Mouse (Mus musculus): ENCODE results near the gene Slc4a4.

The Slc4a4 gene

DNA sequence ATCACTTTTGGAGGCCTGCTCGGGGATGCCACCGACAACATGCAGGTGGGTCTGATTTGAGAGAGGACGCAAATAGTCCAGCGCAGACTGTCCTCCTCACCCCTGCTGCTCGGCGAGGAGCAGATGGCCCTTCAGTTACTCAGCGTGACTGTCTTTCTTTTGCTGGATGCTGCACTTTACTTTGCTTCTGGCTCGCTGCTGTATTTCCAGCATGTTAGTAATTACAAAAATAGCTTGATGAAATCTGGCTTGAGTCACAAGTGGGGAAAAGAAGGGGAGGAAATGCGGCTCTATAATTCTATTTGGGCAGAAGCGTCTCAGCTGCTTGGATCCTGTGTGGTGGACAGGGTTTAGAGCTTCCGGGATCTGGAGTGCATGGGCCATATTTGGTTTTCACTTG lies 249.2 kb downstream of the Slc4a4 start:
- no peak for DNase-seq (ENCODE audit: extremely low read depth, insufficient read length, low spot score)

DNA sequence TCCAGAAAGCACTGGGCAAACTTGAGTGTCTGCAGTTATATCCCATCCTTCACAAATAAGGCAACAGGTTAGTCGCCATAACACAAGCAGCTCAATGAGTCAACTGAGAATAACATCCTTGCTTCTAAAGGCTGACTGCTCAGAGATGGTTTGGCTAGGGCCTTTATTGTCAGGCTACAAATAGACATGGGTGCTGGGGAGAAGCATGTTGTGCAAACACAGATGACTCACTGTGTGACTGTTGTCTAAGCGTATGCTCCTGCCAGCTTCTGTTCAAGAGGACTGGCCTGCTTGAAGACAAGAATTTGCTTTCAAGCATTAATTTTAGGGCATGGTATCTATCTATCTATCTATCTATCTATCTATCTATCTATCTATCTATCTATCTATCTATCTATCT lies 253.5 kb downstream of the Slc4a4 start:
- DNase-seq (ENCODE audit: extremely low read depth, insufficient read length, low spot score), result no peak

DNA sequence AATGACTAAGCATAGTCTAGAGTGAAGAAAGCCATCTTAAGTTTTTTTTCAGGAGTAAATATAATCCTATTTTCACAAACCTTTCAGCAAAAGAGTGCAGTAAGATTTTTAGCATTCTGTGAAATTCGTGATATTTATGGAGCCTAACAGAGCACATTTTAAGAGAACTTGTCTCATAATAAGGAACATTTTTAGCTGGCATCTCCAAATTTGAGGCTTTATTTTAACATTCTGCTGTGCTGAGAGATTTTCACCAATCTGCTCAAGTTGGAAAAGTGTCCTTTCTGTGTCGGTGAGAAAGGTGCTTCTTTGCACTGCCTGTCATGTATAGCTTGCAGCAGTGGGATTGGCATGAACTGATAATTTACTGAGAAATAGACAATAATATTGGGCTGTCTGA lies 255.1 kb downstream of the Slc4a4 start:
- DNase-seq (ENCODE audit: extremely low read depth, insufficient read length, low spot score), result no peak

DNA sequence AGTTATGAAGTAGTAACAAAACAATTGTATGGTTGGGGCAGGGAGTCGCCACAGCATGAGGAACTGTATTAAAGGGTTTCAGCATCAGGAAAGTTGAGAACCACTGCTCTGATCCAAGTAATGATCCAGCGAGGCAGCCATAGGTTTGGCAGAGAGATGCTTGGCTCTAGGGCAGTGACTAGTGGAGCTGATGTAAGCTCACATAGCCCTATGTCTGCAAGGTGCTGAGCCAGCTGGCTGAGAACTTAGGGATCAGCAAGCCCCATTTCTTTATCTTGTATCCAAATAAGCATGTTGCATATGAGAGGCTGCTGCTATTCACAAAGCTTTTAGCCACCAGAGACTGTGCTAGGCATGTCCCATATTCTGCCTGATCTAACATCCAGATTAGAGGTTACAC lies 259.7 kb downstream of the Slc4a4 start:
- DNase-seq (ENCODE audit: extremely low read depth, insufficient read length, low spot score), result no peak

GRCm38 (mm10) chr5:89147282-89147790 lies 260.7 kb downstream of the Slc4a4 start:
- no peak for DNase-seq (ENCODE audit: extremely low read depth, insufficient read length, low spot score)

- no peak for DNase-seq (ENCODE audit: extremely low read depth, insufficient read length, low spot score)
Measured at GRCm38 (mm10) chr5:89149436-89150040, 262.9 kb downstream of the Slc4a4 start.

- no peak for DNase-seq (ENCODE audit: extremely low read depth, insufficient read length, low spot score)
Measured at GRCm38 (mm10) chr5:89151076-89151475, 264.5 kb downstream of the Slc4a4 start.

DNA sequence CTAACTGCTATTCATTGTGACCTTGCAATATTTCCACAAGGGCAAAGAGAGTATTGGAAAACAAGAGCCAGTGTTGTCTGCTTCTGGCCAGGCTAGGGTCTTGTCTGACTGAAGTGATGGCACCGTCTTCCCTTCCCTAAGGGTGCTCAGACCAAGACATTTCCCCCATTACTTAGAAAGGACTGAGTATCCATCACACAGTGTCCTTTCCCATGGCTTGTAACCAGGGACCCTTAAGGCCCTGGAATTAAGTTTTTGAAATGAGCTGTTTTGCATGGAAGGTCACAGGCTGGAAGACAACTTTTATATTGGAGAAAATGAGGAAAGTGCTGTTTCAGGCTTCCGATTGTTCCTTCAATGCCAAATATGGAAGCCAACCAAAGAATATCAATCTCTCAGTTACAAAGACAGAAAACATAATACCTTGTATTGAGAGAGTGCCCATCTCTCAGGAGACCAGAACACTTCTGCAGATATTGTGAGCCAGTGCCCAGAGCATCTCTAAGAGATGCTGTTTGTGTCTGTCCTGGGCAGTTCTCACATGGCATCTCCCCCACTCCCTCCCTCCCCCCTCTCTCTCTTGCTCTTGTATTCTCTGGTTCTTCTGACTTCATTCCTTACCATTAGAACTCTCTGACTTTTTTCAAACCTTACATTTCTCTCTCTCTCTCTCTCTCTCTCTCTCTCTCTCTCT lies 284.6 kb downstream of the Slc4a4 start:
- DNase-seq (ENCODE audit: extremely low read depth, insufficient read length, low spot score), result no peak

- no peak for DNase-seq (ENCODE audit: extremely low read depth, insufficient read length, low spot score)
Measured at GRCm38 (mm10) chr5:89190063-89190462, 303.4 kb downstream of the Slc4a4 start.

- no peak for DNase-seq (ENCODE audit: extremely low read depth, insufficient read length, low spot score)
Measured at GRCm38 (mm10) chr5:89194654-89195053, 308.0 kb downstream of the Slc4a4 start.

DNA sequence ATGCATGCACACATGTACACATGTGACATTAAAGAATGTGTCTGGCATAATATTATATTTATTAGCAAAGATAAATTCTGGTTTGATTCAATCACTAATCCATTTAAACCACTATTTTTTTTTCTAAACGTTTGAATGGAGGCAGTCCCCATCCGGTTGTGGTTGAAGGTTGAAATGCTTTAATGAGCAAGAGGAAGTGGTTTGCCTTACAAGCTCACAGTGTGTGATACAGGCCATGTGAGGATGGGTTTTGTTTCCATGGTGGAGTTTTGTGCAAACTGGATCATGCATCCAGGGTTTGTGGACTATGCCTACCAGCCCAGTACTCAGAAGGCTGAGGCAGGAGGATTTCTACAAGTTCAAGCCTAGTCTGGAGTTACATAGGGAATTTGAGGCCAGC lies 311.9 kb downstream of the Slc4a4 start:
- DNase-seq (ENCODE audit: extremely low read depth, insufficient read length, low spot score), result no peak

- DNase-seq (ENCODE audit: extremely low read depth, insufficient read length, low spot score), result no peak
Measured at GRCm38 (mm10) chr5:89209973-89210703, 323.5 kb downstream of the Slc4a4 start.

DNA sequence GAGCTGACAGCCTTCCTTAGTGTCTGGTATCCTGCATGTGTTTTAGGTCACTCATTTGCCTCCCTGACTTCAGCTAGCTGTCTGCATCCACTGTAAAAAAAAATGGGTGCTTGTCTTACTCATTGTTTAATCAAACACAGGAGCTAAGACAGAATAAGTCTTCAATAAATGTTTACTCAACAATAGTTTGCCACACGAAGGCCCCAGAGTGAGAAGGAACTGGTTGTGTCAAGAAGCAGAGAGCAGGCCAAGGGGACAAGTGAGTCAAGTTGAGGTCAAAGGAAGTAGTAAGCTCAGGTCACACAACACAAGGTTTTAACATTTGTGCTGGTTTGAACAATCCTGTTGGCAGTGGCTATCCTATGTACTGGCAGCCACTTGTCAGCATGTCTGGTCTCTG lies 324.4 kb downstream of the Slc4a4 start:
- DNase-seq (ENCODE audit: extremely low read depth, insufficient read length, low spot score), result no peak

DNA sequence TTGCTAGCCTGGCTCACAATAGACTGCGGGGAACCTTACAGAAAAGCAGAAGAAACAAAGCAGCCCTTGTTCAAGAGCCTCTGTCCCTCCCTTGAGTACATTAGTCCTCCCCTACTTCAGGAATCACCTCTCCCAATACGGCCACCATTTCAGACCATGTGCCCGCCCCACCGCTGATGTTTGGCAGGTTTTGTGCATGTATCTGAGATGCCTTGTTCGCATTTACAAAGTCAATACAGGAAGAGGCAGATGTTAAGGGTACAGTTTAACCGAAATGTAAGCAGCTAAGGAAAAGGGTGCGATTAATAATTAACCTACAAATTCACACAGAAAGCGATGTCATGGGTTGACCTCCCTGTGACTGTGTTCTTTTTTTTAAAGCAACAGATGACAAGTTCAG lies 331.6 kb downstream of the Slc4a4 start:
- no peak for DNase-seq (ENCODE audit: extremely low read depth, insufficient read length, low spot score)

DNA sequence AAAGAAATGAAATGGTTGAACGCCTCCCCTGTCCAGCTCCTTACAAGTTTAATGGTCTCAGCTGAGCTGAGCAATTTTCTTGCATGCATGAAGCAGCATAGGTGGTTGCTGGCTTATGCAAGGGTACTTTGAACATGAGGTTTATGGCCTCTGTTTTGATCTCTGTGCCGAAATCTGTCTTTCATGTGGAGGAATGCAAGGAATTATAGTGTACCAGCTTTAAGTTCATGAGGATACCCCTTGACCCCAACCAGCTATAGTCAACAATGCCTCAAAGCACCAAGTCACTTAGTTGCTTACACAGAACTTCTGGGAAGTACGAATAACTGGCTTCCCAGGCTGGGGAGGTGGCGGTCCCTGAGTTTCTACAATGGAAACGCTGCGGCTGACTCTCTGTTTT lies 332.1 kb downstream of the Slc4a4 start:
- DNase-seq (ENCODE audit: extremely low read depth, insufficient read length, low spot score), result no peak

DNA sequence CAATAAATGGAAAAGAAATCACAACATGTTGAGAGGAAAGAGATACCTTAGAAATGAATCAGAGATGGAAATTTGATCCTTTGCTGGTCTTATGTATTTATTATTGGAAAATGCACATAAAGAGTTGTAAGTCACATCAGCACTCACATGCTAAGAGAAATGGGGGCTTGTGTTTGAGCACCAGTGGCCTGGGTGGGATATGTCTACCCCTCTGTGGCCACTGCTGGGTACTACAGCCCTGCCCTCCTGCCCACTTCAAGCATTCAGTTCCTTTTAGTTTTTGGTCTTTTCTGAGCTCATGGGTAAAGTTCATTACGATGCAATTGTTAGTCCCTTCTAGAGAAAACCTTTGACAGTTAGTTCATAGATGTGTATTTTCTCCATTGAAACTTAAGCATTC lies 335.0 kb downstream of the Slc4a4 start:
- DNase-seq (ENCODE audit: extremely low read depth, insufficient read length, low spot score), result no peak

- DNase-seq (ENCODE audit: extremely low read depth, insufficient read length, low spot score), result no peak
Measured at GRCm38 (mm10) chr5:89223061-89223740, 336.6 kb downstream of the Slc4a4 start.

DNA sequence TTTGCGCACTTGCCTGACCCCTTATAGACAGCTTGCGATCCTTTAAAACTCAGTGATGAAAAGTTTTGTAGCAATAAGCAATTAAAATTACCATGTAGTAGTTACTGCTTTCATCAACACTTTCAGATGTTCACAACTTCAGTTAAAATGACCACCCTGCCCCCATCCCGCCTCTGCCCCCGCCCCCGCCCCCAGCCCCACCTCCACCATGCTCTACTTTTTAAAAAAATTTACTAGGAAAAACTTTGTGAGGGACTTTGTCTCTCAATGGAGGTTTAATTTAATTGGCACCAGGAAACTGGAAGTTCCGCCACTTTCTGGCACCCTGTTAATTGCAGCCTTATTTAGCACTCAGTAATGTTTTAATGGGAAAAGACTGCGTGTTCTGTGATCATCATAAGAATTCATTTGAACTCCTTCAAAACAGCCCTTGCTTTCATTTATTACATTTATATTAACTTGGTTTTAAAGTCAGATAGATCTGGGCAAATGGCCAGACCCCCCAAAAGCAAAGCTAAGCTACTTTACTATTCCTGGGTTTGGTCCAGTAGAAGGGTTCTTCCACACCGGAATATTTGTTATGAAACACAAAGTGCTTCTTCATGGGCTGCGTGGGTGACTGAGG lies 337.2 kb downstream of the Slc4a4 start:
- no peak for DNase-seq (ENCODE audit: extremely low read depth, insufficient read length, low spot score)

- no peak for DNase-seq (ENCODE audit: extremely low read depth, insufficient read length, low spot score)
Measured at GRCm38 (mm10) chr5:89227948-89228347, 341.3 kb downstream of the Slc4a4 start.

GRCm38 (mm10) chr5:89229606-89230005 lies 343.0 kb downstream of the Slc4a4 start:
- DNase-seq (ENCODE audit: extremely low read depth, insufficient read length, low spot score), result no peak

- no peak for DNase-seq (ENCODE audit: extremely low read depth, insufficient read length, low spot score)
Measured at GRCm38 (mm10) chr5:89232313-89232712, 345.7 kb downstream of the Slc4a4 start.

Measured in 3134 (cell line).